Mouse (Mus musculus) G1E (cell line): ENCODE measurements around the gene Rps3. TPM values are rescaled to one million over a fixed set of nuclear protein-coding genes. Genes with fewer than 3 reads are reported as not detected.

Experiments
- ATAC-seq: 2 replicates; pipeline ENCODE4 v1.8.0; 2016; ENCODE audit warnings: mild to moderate bottlenecking; ENCODE audit not compliant: insufficient number of reproducible peaks, poor library complexity, low FRiP score, severe bottlenecking; ENCODE audit errors: extremely low read depth
- DNase-seq: peaks from one replicate; pipeline ENCODE4 v3.0.0; 2012; ENCODE audit warnings: low spot score
- H3K27me3 ChIP-seq: 2 replicates; pipeline ENCODE4 v1.6.1; 2012; ENCODE audit warnings: mild to moderate bottlenecking, low read length, inconsistent platforms; ENCODE audit not compliant: insufficient read depth
- H3K36me3 ChIP-seq: replicated peaks from 2 replicates; pipeline ENCODE3; 2012; ENCODE audit warnings: mild to moderate bottlenecking, inconsistent platforms
- H3K4me1 ChIP-seq: 2 replicates; pipeline ENCODE4 v1.6.1; 2012; ENCODE audit warnings: low read depth, low read length, inconsistent platforms, mixed read lengths; ENCODE audit not compliant: insufficient read depth
- H3K4me3 ChIP-seq: 2 replicates; pipeline ENCODE4 v1.5.1; 2012; ENCODE audit warnings: low read depth, mild to moderate bottlenecking, inconsistent platforms, low read length, moderate library complexity, mixed read lengths
- H3K9me3 ChIP-seq: replicated peaks from 2 replicates; pipeline ENCODE4 v1.6.1; 2012; ENCODE audit warnings: inconsistent platforms
- CTCF ChIP-seq: IDR thresholded peaks from 2 replicates; pipeline ENCODE4 v1.5.1; 2012; ENCODE audit warnings: low read depth, low read length, inconsistent platforms, mixed read lengths
- GATA1 ChIP-seq: IDR thresholded peaks from 2 replicates; pipeline ENCODE4 v1.6.1; 2012; ENCODE audit warnings: borderline replicate concordance, low read length, inconsistent platforms, mixed read lengths
- GATA2 ChIP-seq: IDR thresholded peaks from 2 replicates; pipeline ENCODE4 v1.6.1; 2012; ENCODE audit warnings: low read depth, low read length, inconsistent platforms, borderline replicate concordance
- POLR2AphosphoS5 ChIP-seq: IDR thresholded peaks from 2 replicates; pipeline ENCODE4 v1.6.1; 2012; ENCODE audit warnings: low read depth, low read length, inconsistent platforms; ENCODE audit not compliant: insufficient replicate concordance
- TAL1 ChIP-seq: conservative IDR thresholded peaks from 2 replicates; pipeline ENCODE4 v1.6.1; 2012; ENCODE audit warnings: low read depth, low read length, inconsistent platforms, mixed read lengths
- polyA plus RNA-seq: library from polyadenylated mRNA; stranded (reverse); fragments of >175 nt; gene quantifications from 2 replicates; pipeline ENCODE4 v1.2.3, GENCODE M21; 2012
- total RNA-seq, 2 experiments: library from RNA; stranded (forward) in 1 of 2; stranded (reverse) in 1 of 2; fragments of 200-1000 nt in 1 of 2; fragments of >200 nt in 1 of 2; fragmentation: Nextera tagmentation in 1 of 2; gene quantifications; 2 replicates each; pipeline ENCODE4 v1.2.3; 2014 to 2017

Rps3 gene
- total and polyA plus RNA-seq, 3 experiments = 482 to 2,538 (median 541) TPM

DNA sequence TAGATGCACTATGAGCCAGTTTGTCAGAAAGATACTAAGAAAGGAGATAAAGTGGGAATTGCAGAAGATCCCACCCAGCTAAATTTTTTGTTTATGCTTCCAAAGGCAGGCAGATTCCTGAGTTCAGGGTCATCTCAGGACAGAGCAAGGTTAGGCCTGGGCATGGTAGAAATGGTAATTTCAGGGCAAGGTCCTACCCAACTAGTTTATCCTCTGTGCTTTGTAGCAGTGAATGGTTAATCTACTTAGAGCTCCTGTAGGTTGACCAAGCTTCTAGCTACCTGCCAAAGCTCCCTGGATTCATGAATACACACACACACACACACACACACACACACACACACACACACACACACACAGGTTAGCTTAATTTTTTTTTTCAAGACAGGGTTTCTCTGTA is 21.0 kb upstream of the Rps3 start:
- H3K27me3 ChIP-seq = no peaks in the 10 kb centered on the region
- no peak overlapping the region for H3K4me3 ChIP-seq
- no peak for TF ChIP-seq GATA1
- TF ChIP-seq TAL1 = no peak
- no peak for TF ChIP-seq GATA2
- H3K9me3 ChIP-seq = no peaks in the 10 kb centered on the region
- peaks cover 7% of the 10 kb centered on the region; the same call in 1 of the 2 replicates for H3K4me1 ChIP-seq
- no peak for ATAC-seq
- H3K36me3 ChIP-seq = no peaks in the 10 kb centered on the region
- no peak for DNase-seq

DNA sequence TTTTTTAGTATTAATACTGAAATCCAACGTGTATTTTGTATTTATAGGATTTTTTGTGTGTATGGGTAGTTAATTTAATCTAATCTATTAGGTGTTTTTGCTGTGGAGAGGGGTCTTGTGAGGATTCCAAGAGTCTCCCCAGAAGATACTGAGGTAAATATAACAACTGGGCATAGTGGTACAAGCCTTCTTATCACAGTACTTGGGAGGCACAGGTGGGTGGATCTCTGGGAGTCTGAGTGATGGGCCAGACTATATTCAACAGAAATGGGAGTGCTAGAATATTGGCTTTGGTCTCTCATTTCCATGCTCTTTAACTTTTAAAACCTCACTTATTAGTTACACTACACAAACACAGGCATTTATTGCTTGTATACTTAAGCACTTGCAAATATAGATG is 17.6 kb upstream of the Rps3 start:
- H3K4me3 ChIP-seq = no peak overlapping the region
- no peak for TF ChIP-seq GATA1
- TF ChIP-seq CTCF = no peak
- TF ChIP-seq GATA2 = no peak
- ATAC-seq (no peak), DNase-seq (no peak)
- no peaks in the 10 kb centered on the region for H3K36me3 ChIP-seq
- H3K9me3 ChIP-seq = no peaks in the 10 kb centered on the region
- no peaks in the 10 kb centered on the region for H3K4me1 ChIP-seq
- H3K27me3 ChIP-seq = peaks cover 17% of the 10 kb centered on the region

GRCm38 (mm10) chr7:99500655-99501054 is 17.1 kb upstream of the Rps3 start:
- DNase-seq (no peak), ATAC-seq (no peak)
- Histone ChIP-seq H3K9me3 (no peaks in the 10 kb centered on the region), H3K27me3 (peaks cover 17% of the 10 kb centered on the region), H3K4me3 (no peak overlapping the region), H3K4me1 (no peaks in the 10 kb centered on the region), H3K36me3 (no peaks in the 10 kb centered on the region)
- no peak for TF ChIP-seq GATA2
- no peak for TF ChIP-seq CTCF
- no peak for TF ChIP-seq GATA1
- TF ChIP-seq POLR2AphosphoS5 = no peak
- no peak for TF ChIP-seq TAL1

- Histone ChIP-seq H3K4me1 (no peaks in the 10 kb centered on the region), H3K4me3 (no peak overlapping the region), H3K27me3 (peaks cover 18% of the 10 kb centered on the region), H3K9me3 (no peaks in the 10 kb centered on the region), H3K36me3 (no peaks in the 10 kb centered on the region)
- ATAC-seq = no peak; the same call in 1 of the 2 replicates
- TF ChIP-seq GATA1 (no peak), TAL1 (no peak), CTCF (peak; percentile 65)
- DNase-seq = no peak
Measured at GRCm38 (mm10) chr7:99500201-99500600, 16.7 kb upstream of the Rps3 start.

DNA sequence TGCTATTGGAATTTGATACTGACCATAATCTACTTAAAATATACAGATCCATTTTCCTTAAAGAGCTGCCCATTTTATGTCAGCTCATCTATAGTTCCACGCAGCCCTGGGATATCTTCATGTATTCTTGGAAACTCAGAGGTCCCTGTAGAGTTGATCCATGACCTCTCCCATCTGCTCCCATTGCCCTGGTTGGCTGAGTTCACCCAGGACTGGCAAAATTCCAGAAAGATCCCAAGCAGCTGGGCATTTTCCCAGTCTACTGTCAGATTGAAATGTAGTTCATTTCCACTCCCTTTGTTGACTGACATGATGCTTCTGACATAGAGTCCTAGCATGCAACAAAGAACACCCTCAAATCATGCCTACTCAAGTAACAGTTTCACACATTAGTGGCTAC is 15.6 kb upstream of the Rps3 start:
- Histone ChIP-seq H3K36me3 (no peaks in the 10 kb centered on the region), H3K9me3 (no peaks in the 10 kb centered on the region), H3K4me1 (no peaks in the 10 kb centered on the region), H3K27me3 (peaks cover 20% of the 10 kb centered on the region), H3K4me3 (no peak overlapping the region)
- no peak for TF ChIP-seq TAL1
- TF ChIP-seq GATA2 = no peak
- TF ChIP-seq POLR2AphosphoS5 = no peak
- TF ChIP-seq CTCF = no peak
- no peak for TF ChIP-seq GATA1
- ATAC-seq = no peak
- DNase-seq = no peak

- no peaks in the 10 kb centered on the region for H3K36me3 ChIP-seq
- no peaks in the 10 kb centered on the region; the same call in 1 of the 2 replicates for H3K4me1 ChIP-seq
- peaks cover 2% of the 10 kb centered on the region; the same call in 1 of the 2 replicates for H3K27me3 ChIP-seq
- DNase-seq (no peak), ATAC-seq (no peak)
- TF ChIP-seq GATA2 (no peak), CTCF (no peak), POLR2AphosphoS5 (no peak), TAL1 (no peak), GATA1 (no peak)
- H3K9me3 ChIP-seq = no peaks in the 10 kb centered on the region
- H3K4me3 ChIP-seq = no peak overlapping the region
Measured at GRCm38 (mm10) chr7:99489708-99490107, 6.2 kb upstream of the Rps3 start.

DNA sequence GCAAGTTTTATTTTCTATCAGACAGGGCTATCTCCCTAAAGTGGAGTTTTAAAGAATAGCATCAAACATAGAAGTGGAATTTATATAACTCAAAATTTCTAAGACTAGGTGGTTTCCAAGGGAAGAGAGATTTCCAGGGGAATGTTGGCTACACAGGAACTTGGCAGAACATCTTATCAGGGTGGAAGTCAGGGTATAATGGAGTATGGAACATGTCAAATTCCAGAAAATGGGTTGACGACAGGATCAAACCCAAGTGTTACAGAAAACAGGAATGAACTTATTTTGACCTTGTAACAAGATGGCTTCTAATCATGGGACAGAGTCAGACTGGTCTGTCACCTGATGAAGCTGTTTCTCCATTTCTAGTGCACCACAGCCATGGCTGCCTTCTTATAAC is 1.1 kb upstream of the Rps3 start:
- peaks cover 29% of the 10 kb centered on the region for H3K4me1 ChIP-seq
- no peak for TF ChIP-seq TAL1
- TF ChIP-seq GATA2 = no peak
- no peak for TF ChIP-seq GATA1
- TF ChIP-seq POLR2AphosphoS5 = no peak
- TF ChIP-seq CTCF = no peak
- H3K27me3 ChIP-seq = no peaks in the 10 kb centered on the region
- no peak overlapping the region for H3K4me3 ChIP-seq
- peaks cover 34% of the 10 kb centered on the region for H3K36me3 ChIP-seq
- DNase-seq (no peak), ATAC-seq (no peak)
- H3K9me3 ChIP-seq = no peaks in the 10 kb centered on the region
